Mouse (Mus musculus) ovary, adult 2 months (tissue): Measurements from ENCODE around the gene Sgpp1. TPM values are rescaled to one million over a fixed set of nuclear protein-coding genes. Genes with fewer than 3 reads are reported as not detected.

Source experiments
- polyA plus RNA-seq: library from polyadenylated mRNA; depleted of rRNA; stranded (reverse); fragments of >200 nt; gene quantifications from 2 replicates; pipeline ENCODE4 v1.2.3, GENCODE M21; 2012; rRNA removed

Gene Sgpp1
- 59.0 and 71.1 TPM in 2 replicates for polyA plus RNA-seq

DNA sequence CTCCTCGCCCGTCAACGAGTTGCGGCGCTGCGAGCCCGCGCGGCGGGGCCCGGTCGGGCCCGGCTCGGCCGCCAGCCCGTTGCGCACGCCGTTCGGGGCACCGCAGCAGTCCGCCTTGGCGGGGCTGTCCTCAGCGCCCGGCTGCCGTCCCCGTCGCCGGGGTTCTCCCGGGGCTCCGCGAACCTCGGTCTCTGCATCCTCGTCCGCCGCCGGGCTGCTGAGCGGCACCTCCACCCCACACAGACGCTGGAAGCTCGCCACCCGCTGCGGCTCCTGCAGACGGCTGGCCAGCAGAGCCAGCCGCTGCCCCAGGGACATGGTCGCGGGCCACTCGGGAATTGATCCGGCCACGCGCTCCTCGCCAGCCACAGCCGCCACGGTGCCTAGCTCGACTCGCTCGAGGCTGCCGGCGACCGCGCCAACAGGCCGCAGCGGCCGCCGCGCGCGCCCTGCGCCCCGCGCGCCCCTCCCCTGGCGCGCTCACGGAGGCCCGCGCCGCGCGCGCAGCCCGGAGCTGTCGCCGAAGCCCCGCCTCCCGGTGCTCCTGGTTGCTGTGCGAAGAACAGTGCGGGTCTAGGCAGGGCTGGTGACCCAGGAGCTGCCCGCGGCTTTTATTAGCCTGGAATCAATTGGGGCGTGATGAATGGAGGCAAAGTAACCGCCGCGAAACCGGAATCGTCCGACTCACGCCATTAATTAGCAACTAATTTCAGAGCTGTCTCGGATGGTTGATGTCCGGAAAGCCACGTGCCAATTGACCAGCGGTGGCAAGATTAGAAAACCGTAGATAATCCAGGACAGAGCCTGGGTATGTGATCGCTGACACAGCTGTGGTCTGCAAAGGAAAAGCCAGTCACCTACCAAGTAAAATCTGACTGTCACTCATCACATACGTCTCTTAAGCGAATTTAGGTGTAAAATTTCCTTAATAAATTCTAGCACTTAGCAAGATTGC, at the start of gene Sgpp1:
Gene Sgpp1, minus strand, starts transcription at position 484 of the 955 bp plus-strand sequence.

DNA sequence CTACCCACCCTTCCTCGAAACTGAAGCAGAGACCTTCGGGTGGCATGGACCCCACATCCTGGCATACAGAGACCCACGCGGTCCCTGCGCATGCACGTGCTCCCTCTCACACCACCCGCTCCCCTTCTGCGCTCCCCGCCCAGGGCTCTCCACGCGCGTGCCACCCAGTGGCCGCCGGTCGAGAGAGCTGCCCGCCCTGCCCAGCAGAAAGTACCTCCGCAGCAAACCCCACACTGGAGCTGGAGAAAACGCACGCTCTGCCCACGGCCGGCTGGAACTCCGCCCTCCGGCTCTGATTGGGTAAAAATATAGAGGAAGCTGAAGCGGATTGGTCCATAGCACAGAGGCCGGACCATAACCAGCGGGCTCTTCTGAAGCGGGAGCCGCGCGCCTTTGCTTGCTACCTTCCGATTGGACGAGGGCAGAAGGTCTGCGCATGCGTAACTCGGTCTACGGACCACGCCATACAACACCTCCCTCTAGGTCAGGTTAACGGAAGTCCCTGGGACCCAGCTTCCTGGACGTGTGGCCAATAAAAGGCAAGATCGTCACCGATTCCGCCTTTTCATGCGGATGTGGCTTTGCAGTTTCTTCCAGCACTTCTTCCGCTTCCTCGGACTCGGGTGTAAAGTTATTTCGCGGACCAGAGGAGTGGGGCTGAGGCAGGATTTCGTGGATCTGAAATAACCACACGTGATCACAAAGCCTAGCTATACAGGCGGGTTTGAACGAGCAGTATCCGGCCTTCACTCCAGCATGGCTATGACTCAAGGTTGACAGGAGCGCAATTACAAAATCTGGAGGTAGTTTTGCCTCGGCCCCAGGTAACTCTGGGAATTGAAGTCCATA, 66.0 kb downstream of the Sgpp1 start, which contains the start of gene Wdr89:
Gene Wdr89, minus strand, starts transcription at position 280 of the 849 bp plus-strand sequence.

Other genes with a start within 250 kb of the Sgpp1 start
- 21.8 and 34.5 TPM in 2 replicates for gene Ppp2r5e, start 139.5 kb downstream of the Sgpp1 start, polyA plus RNA-seq
- 3.5 and 3.9 TPM in 2 replicates for gene Wdr89, start 66.2 kb downstream of the Sgpp1 start, polyA plus RNA-seq
- 206 and 209 TPM in 2 replicates for gene Syne2, start 82.4 kb upstream of the Sgpp1 start, polyA plus RNA-seq